ENCODE assay signal across 10 mouse cellular contexts in the genomic region with DNA sequence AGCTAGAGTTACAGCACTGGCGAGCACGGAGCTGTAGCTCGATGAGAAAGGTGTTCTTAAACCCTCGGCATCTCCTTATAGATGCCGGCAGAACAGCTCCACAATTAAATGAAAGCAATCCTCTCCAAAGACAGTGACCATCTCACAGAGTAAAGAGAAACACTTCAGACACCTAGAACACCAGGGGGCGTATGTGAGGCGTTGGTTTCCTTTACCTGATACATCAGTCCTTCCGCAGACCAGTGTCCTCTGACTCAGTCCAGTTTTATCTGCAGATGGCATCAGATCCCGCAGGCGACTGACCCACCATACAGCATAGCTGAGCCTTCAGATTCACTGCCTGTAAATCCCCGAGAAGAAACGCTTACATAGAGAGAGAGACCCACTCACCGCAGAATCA. TPM values are rescaled to one million over a fixed set of nuclear protein-coding genes. Genes with fewer than 3 reads are reported as not detected.
DNase-seq lines count a peak whose midpoint lies in the region; ATAC-seq and TF ChIP-seq lines count a peak whose summit lies in the region.
"Had no signal": no experiment of that assay in that cellular context is flagged by ENCODE, and none has a peak within 500 bp of the region (broad histone marks: within the 10 kb centered on the region; RNA-seq: fewer than 3 reads in every experiment).

No protein-coding gene starts in this region.

- no peak overlapping the region for H3K27ac ChIP-seq in heart, embryonic 12.5 days (ENCODE audit: poor library complexity, severe bottlenecking)
- H3K27ac ChIP-seq in forebrain, embryonic 12.5 days: no peak overlapping the region
- no peak overlapping the region for H3K27ac ChIP-seq in liver, embryonic 13.5 days
- no peak overlapping the region for H3K27ac ChIP-seq in neural tube, embryonic 13.5 days (replicated peaks)
- H3K27ac ChIP-seq in thymus, adult 2 months (ENCODE audit: control insufficient read depth, insufficient read depth, low read length): no peak overlapping the region
- H3K27ac ChIP-seq: midbrain, embryonic 12.5 days had no signal

- ATAC-seq in heart, embryonic 12.5 days (ENCODE audit: insufficient number of reproducible peaks, low FRiP score): no peak
- no peak for ATAC-seq in forebrain, embryonic 12.5 days (ENCODE audit: low FRiP score)
- ATAC-seq in liver, embryonic 13.5 days (ENCODE audit: low read depth): no peak
- ATAC-seq in neural tube, embryonic 13.5 days (ENCODE audit: low read depth): 0 out of 2 replicates have a peak, but pooled peaks have one; percentile 29

- H3K9ac ChIP-seq in heart, embryonic 12.5 days: no peak overlapping the region
- no peak overlapping the region for H3K9ac ChIP-seq in forebrain, embryonic 12.5 days
- no peak overlapping the region for H3K9ac ChIP-seq in liver, embryonic 13.5 days
- no peak overlapping the region for H3K9ac ChIP-seq in neural tube, embryonic 13.5 days
- H3K9ac ChIP-seq: midbrain, embryonic 12.5 days had no signal

- DNase-seq in heart, postnatal 10 days: peak; percentile 68 to 83
- peak; percentile 40 for DNase-seq in c-Kit-negative CD71-positive TER-119-positive erythroid progenitor cells, embryonic 14.5 days (ENCODE audit: low read depth, low spot score)
- peak; percentile 86 for DNase-seq in kidney, postnatal 10 days
- peak; percentile 28 for DNase-seq in liver, embryonic 13.5 days
- peak; percentile 78 for DNase-seq in thymus, adult 2 months

- intact Hi-C loops in heart, postnatal 10 days (cut with DNase I): loop anchor here (1.0 to 5.0 kb wide), 4 partner anchors 121 to 308 kb away; no protein-coding TSS in a partner anchor

- H3K9me3 ChIP-seq in heart, embryonic 12.5 days (replicated peaks): no peaks in the 10 kb centered on the region
- H3K9me3 ChIP-seq in forebrain, embryonic 12.5 days: no peaks in the 10 kb centered on the region
- H3K9me3 ChIP-seq in liver, embryonic 13.5 days (replicated peaks): no peaks in the 10 kb centered on the region
- no peaks in the 10 kb centered on the region for H3K9me3 ChIP-seq in neural tube, embryonic 13.5 days
- H3K9me3 ChIP-seq: midbrain, embryonic 12.5 days had no signal

- H3K4me2 ChIP-seq in heart, embryonic 12.5 days: no peak overlapping the region
- peak overlapping the region; percentile 17; the same call in 1 of the 2 replicates for H3K4me2 ChIP-seq in forebrain, embryonic 12.5 days
- H3K4me2 ChIP-seq in liver, embryonic 13.5 days: no peak overlapping the region
- H3K4me2 ChIP-seq in neural tube, embryonic 13.5 days: 0 out of 2 replicates have a peak overlapping the region, but pooled peaks have one; percentile 15
- H3K4me2 ChIP-seq: midbrain, embryonic 12.5 days had no signal

- peaks cover 10% of the 10 kb centered on the region; the same call in 1 of the 2 replicates for H3K27me3 ChIP-seq in heart, embryonic 12.5 days (replicated peaks)
- peaks cover 23% of the 10 kb centered on the region; the same call in 1 of the 2 replicates for H3K27me3 ChIP-seq in forebrain, embryonic 12.5 days
- peaks cover 36% of the 10 kb centered on the region for H3K27me3 ChIP-seq in liver, embryonic 13.5 days
- H3K27me3 ChIP-seq in neural tube, embryonic 13.5 days: peaks cover 10% of the 10 kb centered on the region; the same call in 1 of the 2 replicates
- no peaks in the 10 kb centered on the region for H3K27me3 ChIP-seq in thymus, adult 2 months (ENCODE audit: control insufficient read depth, insufficient read depth, low read length)

- no peak overlapping the region for H3K4me3 ChIP-seq in heart, embryonic 12.5 days
- H3K4me3 ChIP-seq in forebrain, embryonic 12.5 days (replicated peaks): no peak overlapping the region
- no peak overlapping the region for H3K4me3 ChIP-seq in liver, embryonic 13.5 days (replicated peaks)
- no peak overlapping the region for H3K4me3 ChIP-seq in neural tube, embryonic 13.5 days
- no peak overlapping the region for H3K4me3 ChIP-seq in thymus, adult 2 months (ENCODE audit: control insufficient read depth, insufficient read depth, low read length)
- H3K4me3 ChIP-seq: midbrain, embryonic 12.5 days had no signal

- no peak for TF ChIP-seq CTCF in thymus, adult 2 months (IDR thresholded peaks at IDR 0.05; ENCODE audit: borderline replicate concordance, control insufficient read depth, extremely low read depth, insufficient read depth, low read length, poor library complexity)

- WGBS in heart, embryonic 12.5 days: 19% methylated on average over 13 of the region's 13 CpGs
- WGBS in forebrain, embryonic 12.5 days: 23% methylated on average over 13 of the region's 13 CpGs
- 14% methylated on average over 13 of the region's 13 CpGs for WGBS in liver, embryonic 13.5 days (ENCODE audit: insufficient replicate concordance)
- 25% methylated on average over 13 of the region's 13 CpGs for WGBS in neural tube, embryonic 13.5 days
- WGBS in thymus, adult 2 months: 18% methylated on average over 13 of the region's 13 CpGs

- H3K4me1 ChIP-seq in heart, embryonic 12.5 days (replicated peaks): peaks cover 8% of the 10 kb centered on the region
- peaks cover 26% of the 10 kb centered on the region for H3K4me1 ChIP-seq in forebrain, embryonic 12.5 days
- H3K4me1 ChIP-seq in liver, embryonic 13.5 days (replicated peaks): peaks cover 4% of the 10 kb centered on the region; the same call in 1 of the 2 replicates
- H3K4me1 ChIP-seq in neural tube, embryonic 13.5 days (replicated peaks): peaks cover 30% of the 10 kb centered on the region
- peaks cover 2% of the 10 kb centered on the region for H3K4me1 ChIP-seq in thymus, adult 2 months (replicated peaks; ENCODE audit: control insufficient read depth, insufficient read depth, low read length)

- no peaks in the 10 kb centered on the region for H3K36me3 ChIP-seq in heart, embryonic 12.5 days
- H3K36me3 ChIP-seq in forebrain, embryonic 12.5 days (replicated peaks): no peaks in the 10 kb centered on the region
- no peaks in the 10 kb centered on the region for H3K36me3 ChIP-seq in liver, embryonic 13.5 days
- H3K36me3 ChIP-seq in neural tube, embryonic 13.5 days: no peaks in the 10 kb centered on the region
- H3K36me3 ChIP-seq in thymus, adult 2 months (ENCODE audit: control insufficient read depth, insufficient read depth, low read length): no peaks in the 10 kb centered on the region
- H3K36me3 ChIP-seq: midbrain, embryonic 12.5 days had no signal

- no peak for TF ChIP-seq POLR2A in thymus, adult 2 months (IDR thresholded peaks at IDR 0.05; ENCODE audit: control insufficient read depth, extremely low read depth, insufficient read depth, low read length, poor library complexity)

RNA-seq across cellular contexts. Expression of a gene that starts 32.7 kb away (rescaled TPM):
- total RNA-seq in heart, postnatal 10 days (2021): under 1 TPM; 0.41 to 0.60 TPM
- polyA plus RNA-seq in heart, embryonic 12.5 days (2016; fragmentation: Nextera tagmentation; extraction: Ambion mirVana): 0.15 and 0.17 TPM in 2 replicates
- polyA plus RNA-seq in forebrain, embryonic 12.5 days (2016; fragmentation: Nextera tagmentation; extraction: Ambion mirVana): 0.17 and 0.19 TPM in 2 replicates
- polyA plus RNA-seq in liver, embryonic 13.5 days (2015; fragmentation: Nextera tagmentation; extraction: Ambion mirVana): not detected in 2 replicates
- polyA plus RNA-seq in neural tube, embryonic 13.5 days (2015; fragmentation: Nextera tagmentation; extraction: Ambion mirVana): 0.21 TPM in 2 replicates
- polyA plus RNA-seq in thymus, adult 2 months (2012; rRNA removed): 0.26 and 0.40 TPM in 2 replicates
- total RNA-seq: adrenal gland, postnatal 4 days had no signal

RNA-seq across cellular contexts. Expression of a gene that starts 54.0 kb away (rescaled TPM):
- total RNA-seq in heart, postnatal 10 days (2021): 1 to 10 TPM; 5.7 to 8.6 TPM
- polyA plus RNA-seq in heart, embryonic 12.5 days (2016; fragmentation: Nextera tagmentation; extraction: Ambion mirVana): 18.6 and 21.8 TPM in 2 replicates
- polyA plus RNA-seq in forebrain, embryonic 12.5 days (2016; fragmentation: Nextera tagmentation; extraction: Ambion mirVana): 49.0 and 52.6 TPM in 2 replicates
- polyA plus RNA-seq in liver, embryonic 13.5 days (2015; fragmentation: Nextera tagmentation; extraction: Ambion mirVana): 9.8 and 10.1 TPM in 2 replicates
- polyA plus RNA-seq in neural tube, embryonic 13.5 days (2015; fragmentation: Nextera tagmentation; extraction: Ambion mirVana): 20.9 and 21.0 TPM in 2 replicates
- 41.5 and 43.8 TPM in 2 replicates for polyA plus RNA-seq in thymus, adult 2 months (2012; rRNA removed)

RNA-seq across cellular contexts. Expression of a gene that starts 54.2 kb away (rescaled TPM):
- 10 to 100 TPM; 71.8 to 73.7 TPM for total RNA-seq in heart, postnatal 10 days (2021)
- 168 and 176 TPM in 2 replicates for polyA plus RNA-seq in heart, embryonic 12.5 days (2016; fragmentation: Nextera tagmentation; extraction: Ambion mirVana)
- 185 and 192 TPM in 2 replicates for polyA plus RNA-seq in forebrain, embryonic 12.5 days (2016; fragmentation: Nextera tagmentation; extraction: Ambion mirVana)
- polyA plus RNA-seq in liver, embryonic 13.5 days (2015; fragmentation: Nextera tagmentation; extraction: Ambion mirVana): 90.7 and 94.6 TPM in 2 replicates
- polyA plus RNA-seq in neural tube, embryonic 13.5 days (2015; fragmentation: Nextera tagmentation; extraction: Ambion mirVana): 225 and 229 TPM in 2 replicates
- 50.6 and 62.5 TPM in 2 replicates for polyA plus RNA-seq in thymus, adult 2 months (2012; rRNA removed)

RNA-seq across cellular contexts. Expression of a gene that starts 56.5 kb away (rescaled TPM):
- total RNA-seq in heart, postnatal 10 days (2021): 1 to 10 TPM in 1 of 2 experiments, under 1 TPM in 1; 0.97 to 1.0 TPM
- polyA plus RNA-seq in heart, embryonic 12.5 days (2016; fragmentation: Nextera tagmentation; extraction: Ambion mirVana): 0.87 and 0.98 TPM in 2 replicates
- 5.1 and 5.5 TPM in 2 replicates for polyA plus RNA-seq in forebrain, embryonic 12.5 days (2016; fragmentation: Nextera tagmentation; extraction: Ambion mirVana)
- 0.07 and 0.19 TPM in 2 replicates for polyA plus RNA-seq in liver, embryonic 13.5 days (2015; fragmentation: Nextera tagmentation; extraction: Ambion mirVana)
- polyA plus RNA-seq in neural tube, embryonic 13.5 days (2015; fragmentation: Nextera tagmentation; extraction: Ambion mirVana): 5.5 and 5.7 TPM in 2 replicates
- polyA plus RNA-seq in thymus, adult 2 months (2012; rRNA removed): 2.9 and 3.5 TPM in 2 replicates

Comparison
In these comparisons a context has a peak if more than half of its experiments do, and no peak if none do; other contexts are left out.
1. DNase-seq: peak in every context shown above with its lines; median percentile 86 in kidney, postnatal 10 days; 78 in thymus, adult 2 months; 76 in heart, postnatal 10 days; 40 in c-Kit-negative CD71-positive TER-119-positive erythroid progenitor cells, embryonic 14.5 days; 28 in liver, embryonic 13.5 days.
2. H3K4me2 ChIP-seq: peak in forebrain, embryonic 12.5 days (single experiment) and neural tube, embryonic 13.5 days (single experiment); none in heart, embryonic 12.5 days (single experiment) and liver, embryonic 13.5 days (single experiment).